Mouse (Mus musculus) neural tube, embryonic 15.5 days (tissue): ENCODE measurements at regions not wholly inside any gene's neighbourhood (a gene's known extent, or its start where the extent isn't known, plus 50 kb on each side); places are given as distances from the start of the nearest gene placed in this dataset.

Experiments used
- ATAC-seq: fragments of 200-750 bp; cut with Nextera tagmentation; 2 replicates; pipeline ENCODE4 v1.8.0; 2017; ENCODE audit warnings: mild to moderate bottlenecking, moderate TSS enrichment, moderate library complexity; ENCODE audit not compliant: low FRiP score
- H3K27ac ChIP-seq: fragments of 300-500 bp; sonication (generic); replicated peaks from 2 replicates; pipeline ENCODE4 v1.5.1; 2015; ENCODE audit warnings: mild to moderate bottlenecking, inconsistent platforms
- H3K27me3 ChIP-seq: fragments of 300-500 bp; sonication (generic); replicated peaks from 2 replicates; pipeline ENCODE4 v1.6.1; 2015; ENCODE audit warnings: inconsistent platforms
- H3K36me3 ChIP-seq: fragments of 300-500 bp; sonication (generic); 2 replicates; pipeline ENCODE4 v1.6.1; 2015; ENCODE audit warnings: inconsistent platforms
- H3K4me1 ChIP-seq: fragments of 300-500 bp; sonication (generic); 2 replicates; pipeline ENCODE4 v1.6.1; 2015; ENCODE audit warnings: inconsistent platforms
- H3K4me2 ChIP-seq: fragments of 300-500 bp; sonication (generic); 2 replicates; pipeline ENCODE4 v1.6.1; 2015; ENCODE audit warnings: inconsistent platforms, mild to moderate bottlenecking, moderate library complexity
- H3K4me3 ChIP-seq: fragments of 300-500 bp; sonication (generic); replicated peaks from 2 replicates; pipeline ENCODE4 v1.5.1; 2015; ENCODE audit warnings: mild to moderate bottlenecking, inconsistent platforms
- H3K9ac ChIP-seq: fragments of 300-500 bp; sonication (generic); replicated peaks from 2 replicates; pipeline ENCODE4 v1.6.1; 2015; ENCODE audit warnings: mild to moderate bottlenecking, inconsistent platforms
- H3K9me3 ChIP-seq: fragments of 300-500 bp; sonication (generic); replicated peaks from 2 replicates; pipeline ENCODE4 v1.6.1; 2016; ENCODE audit warnings: inconsistent platforms
- WGBS: fragments of 180-500 bp; shearing (Covaris S2); methylation state at CpG from one replicate; pipeline ENCODE4 v1.1.7; 2015; ENCODE audit warnings: mixed read lengths; 5-methylcytosine and 5-hydroxymethylcytosine counted together

DNA sequence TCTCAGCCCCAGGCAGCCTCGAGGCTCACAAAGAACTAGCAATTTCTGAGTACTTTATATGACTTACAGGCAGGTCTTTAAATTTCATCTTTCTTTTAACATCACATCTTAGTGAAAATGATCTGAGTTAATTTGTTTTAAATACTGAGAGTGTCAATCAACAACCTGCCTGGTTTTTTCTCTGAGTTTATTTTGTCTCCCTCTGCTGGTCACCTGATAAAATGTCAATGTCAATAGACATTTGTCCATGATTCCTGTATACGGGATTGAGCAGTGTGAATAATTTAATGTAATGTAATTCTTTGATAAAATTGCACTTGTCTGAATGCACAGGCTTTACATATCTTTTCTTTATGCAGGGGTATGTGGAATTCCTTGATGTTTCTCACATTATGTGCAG is 1070.4 kb upstream of the Tacstd2 start:
- Histone ChIP-seq H3K9me3 (no peaks in the 10 kb centered on the region), H3K4me1 (no peaks in the 10 kb centered on the region), H3K27me3 (no peaks in the 10 kb centered on the region), H3K4me2 (no peak overlapping the region), H3K9ac (no peak overlapping the region), H3K4me3 (no peak overlapping the region), H3K36me3 (no peaks in the 10 kb centered on the region), H3K27ac (no peak overlapping the region)
- no peak for ATAC-seq
- 79% methylated on average over 2 of the region's 2 CpGs for WGBS
